Mouse (Mus musculus) right cerebral cortex, adult 18-20 months (tissue): ENCODE data around the gene Col4a3bp.

ENCODE experiments used
- DNase-seq: peaks from one replicate; pipeline ENCODE4 v3.0.0; 2022; ENCODE audit warnings: mixed read lengths

The Col4a3bp gene

DNA sequence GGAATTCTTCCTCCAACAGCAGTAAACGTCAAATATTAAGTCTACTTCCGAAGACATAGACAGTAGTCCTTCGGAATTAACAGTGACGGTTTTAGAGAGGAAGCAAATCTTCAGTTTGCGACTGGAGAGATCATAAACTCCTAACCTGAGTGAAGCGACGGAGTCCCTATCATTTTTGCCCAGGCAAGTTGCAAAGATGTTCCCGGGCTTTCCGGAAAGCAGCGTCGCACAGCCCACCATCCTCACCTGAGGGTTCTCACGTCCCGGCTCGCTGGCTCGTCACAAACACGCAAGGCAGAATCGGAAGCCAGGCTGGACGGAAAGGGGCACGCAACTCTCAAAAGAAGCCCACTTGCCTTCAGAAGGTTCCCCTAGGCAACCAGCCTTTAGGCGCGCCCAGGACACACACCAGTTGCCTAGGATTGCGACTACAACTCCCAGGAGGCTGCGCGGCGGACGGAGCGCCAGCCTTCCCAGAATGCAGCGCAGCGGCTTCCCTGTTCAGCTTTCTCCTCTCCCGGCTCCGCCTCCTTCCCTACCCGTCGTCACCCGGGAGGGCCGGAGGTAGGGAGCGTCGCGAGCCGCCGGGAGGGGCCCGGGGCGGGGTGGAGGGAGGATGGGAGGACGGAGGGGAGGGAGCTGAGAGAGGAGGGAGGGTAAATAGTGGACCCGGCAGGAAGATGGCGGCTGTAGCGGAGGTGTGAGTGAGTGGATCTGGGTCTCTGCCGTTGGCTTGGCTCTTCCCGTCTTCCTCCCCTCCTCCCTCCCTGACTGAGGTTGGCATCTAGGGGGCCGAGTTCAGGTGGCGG lies at the start of gene Col4a3bp, which contains the start of gene Polk:
TSS of gene Col4a3bp (plus strand) at position 538 of the 809 bp plus-strand sequence.
TSS of gene Polk (minus strand) at position 499 of the 809 bp plus-strand sequence.
- peak; percentile 98 for DNase-seq

GRCm38 (mm10) chr13:96496630-96497029 lies 45.8 kb upstream of the Col4a3bp start:
- no peak for DNase-seq

DNA sequence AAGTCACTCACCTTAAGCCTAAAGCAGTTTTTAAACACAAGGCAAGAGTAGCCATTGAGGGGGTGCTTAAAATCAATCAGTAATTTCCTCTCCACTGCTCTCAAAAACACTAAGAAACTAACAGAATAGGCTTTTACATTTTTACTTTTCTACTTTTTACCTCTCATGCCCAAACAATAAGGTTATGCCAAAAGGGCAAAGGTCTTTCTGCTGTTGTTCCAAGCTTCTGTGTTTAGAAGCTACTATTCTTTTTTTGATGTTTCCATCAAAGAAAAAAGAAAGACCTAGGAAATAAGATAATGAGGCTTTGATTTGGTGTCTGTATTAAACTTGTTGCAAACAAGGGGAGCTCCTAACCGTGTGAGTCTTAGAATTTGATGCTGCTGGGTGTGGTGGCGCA lies 42.5 kb upstream of the Col4a3bp start:
- DNase-seq, result no peak

DNA sequence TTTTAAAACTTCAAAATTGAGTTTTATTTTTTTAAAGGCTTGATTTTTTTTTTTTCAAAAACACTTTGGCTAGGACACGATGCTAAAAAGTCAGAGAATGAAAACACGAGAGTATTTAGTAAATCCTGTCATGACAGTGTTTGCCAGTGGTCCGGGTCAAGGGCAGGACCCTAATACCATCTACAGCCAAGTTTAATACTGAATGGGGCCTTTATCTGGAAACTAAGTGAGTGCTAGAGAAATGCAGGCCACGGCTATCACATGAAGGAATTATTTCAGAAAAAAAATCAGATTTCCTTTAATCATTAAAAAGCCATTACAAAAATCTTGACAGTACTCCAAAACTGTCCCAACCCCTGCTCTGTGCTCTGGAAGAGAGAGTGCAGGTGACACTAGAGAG lies 36.8 kb upstream of the Col4a3bp start:
- DNase-seq, result no peak

DNA sequence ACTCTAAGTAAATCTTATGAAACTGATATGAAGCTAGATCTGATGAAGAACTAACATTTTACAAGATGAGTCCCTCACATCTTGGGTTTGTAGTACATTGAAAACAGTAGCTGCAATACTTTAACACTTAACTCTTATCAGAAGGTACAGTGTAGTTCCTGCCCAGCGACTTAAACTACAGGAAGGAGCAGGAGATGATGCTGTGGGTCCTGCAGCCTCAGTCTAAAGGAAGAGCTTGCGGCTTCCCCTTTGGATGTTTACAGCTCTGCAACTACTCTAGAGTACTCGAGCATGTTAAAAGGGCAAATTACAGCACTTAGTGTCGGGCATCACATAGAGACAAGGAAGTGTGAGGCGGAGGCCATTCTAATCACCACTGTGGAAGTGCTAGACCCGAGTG lies 36.1 kb upstream of the Col4a3bp start:
- DNase-seq, result no peak

DNA sequence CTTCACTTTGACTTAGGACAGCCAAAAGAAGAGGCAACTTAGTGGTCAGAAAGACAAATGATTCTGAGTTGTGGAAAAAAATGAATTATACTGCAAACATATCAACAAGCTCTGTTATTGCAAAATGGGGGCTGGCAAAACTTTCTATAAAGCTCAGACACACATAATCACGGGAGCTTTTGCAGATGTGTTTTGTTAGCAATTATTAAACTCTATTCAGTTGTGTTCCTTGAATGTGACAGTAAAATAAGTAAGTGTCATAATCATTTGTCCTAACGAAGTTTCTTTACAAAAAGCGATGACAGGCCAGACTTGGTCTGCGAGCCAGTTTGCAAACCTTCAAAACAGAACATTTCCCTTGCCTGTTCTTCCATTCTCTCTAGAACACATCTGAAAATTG lies 34.9 kb upstream of the Col4a3bp start:
- DNase-seq, result no peak

- DNase-seq, result peak; percentile 28
Observed at GRCm38 (mm10) chr13:96510635-96511034, 31.8 kb upstream of the Col4a3bp start.

DNA sequence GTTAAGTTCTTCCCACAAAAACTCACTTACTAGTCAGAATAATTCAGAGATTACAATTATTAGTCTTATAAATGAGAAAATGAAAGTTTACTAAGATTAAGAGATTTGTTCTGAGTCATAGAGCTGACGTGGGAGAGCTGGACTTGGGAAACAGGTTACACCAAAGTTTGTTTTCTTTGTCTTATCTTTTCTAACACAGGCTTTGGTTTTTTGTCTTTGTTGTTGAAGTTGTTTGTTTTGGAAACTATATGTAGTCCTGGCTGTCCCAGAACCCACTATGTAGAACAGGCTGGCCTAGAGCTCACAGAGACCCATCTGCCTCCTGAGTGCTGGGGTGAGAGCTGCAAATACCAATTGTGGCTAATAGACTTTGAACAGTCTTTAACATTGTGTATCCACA lies 31.2 kb upstream of the Col4a3bp start:
- DNase-seq, result no peak

- no peak for DNase-seq
Observed at GRCm38 (mm10) chr13:96511893-96512292, 30.5 kb upstream of the Col4a3bp start.

- no peak for DNase-seq
Observed at GRCm38 (mm10) chr13:96514154-96514942, 28.1 kb upstream of the Col4a3bp start.

- DNase-seq, result no peak
Observed at GRCm38 (mm10) chr13:96516249-96516648, 26.2 kb upstream of the Col4a3bp start.

GRCm38 (mm10) chr13:96517335-96517734 lies 25.1 kb upstream of the Col4a3bp start:
- no peak for DNase-seq

- DNase-seq, result no peak
Observed at GRCm38 (mm10) chr13:96521294-96521693, 21.1 kb upstream of the Col4a3bp start.

DNA sequence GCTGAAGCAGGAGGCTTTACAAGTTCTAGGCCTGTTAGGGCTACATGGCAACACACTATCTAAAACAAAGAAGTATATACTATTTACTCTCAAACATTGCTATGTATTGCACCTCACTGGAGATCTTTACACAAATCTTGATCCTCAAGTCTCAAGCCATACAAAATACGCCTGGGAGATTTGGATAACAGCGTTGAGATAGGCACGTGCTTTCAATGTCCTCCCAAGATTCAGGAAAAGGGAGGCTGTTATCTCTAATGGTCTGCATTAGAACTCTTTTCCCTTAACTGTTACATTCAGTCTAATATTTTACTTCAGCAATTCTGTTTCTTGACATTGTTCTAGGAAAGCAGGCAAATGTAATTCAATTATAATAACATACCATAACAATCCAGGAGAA lies 15.4 kb upstream of the Col4a3bp start:
- DNase-seq, result no peak

- no peak for DNase-seq
Observed at GRCm38 (mm10) chr13:96527856-96528255, 14.6 kb upstream of the Col4a3bp start.

- no peak for DNase-seq
Observed at GRCm38 (mm10) chr13:96528776-96529175, 13.6 kb upstream of the Col4a3bp start.

DNA sequence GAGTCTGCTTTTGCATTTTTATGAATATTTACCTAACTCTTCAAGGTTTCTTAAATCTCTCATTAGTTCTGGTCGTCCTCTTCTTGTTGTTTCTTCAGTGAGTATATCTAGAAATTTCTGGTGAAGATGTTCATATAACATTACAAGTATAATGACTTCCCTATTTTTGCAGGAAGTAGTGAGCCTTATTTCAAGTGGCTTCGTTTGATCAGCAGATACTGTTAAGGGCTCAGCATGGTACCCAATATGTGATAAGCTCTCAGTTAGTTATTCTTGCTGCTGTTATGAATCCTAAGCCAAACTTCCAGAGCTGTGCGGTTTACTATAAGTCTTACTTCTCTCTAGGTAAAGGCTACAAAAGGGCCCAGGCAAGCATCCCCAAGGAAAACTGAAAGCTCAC lies 12.9 kb upstream of the Col4a3bp start:
- DNase-seq, result no peak

- no peak for DNase-seq
Observed at GRCm38 (mm10) chr13:96530064-96530463, 12.4 kb upstream of the Col4a3bp start.

GRCm38 (mm10) chr13:96532176-96532575 lies 10.2 kb upstream of the Col4a3bp start:
- no peak for DNase-seq

DNA sequence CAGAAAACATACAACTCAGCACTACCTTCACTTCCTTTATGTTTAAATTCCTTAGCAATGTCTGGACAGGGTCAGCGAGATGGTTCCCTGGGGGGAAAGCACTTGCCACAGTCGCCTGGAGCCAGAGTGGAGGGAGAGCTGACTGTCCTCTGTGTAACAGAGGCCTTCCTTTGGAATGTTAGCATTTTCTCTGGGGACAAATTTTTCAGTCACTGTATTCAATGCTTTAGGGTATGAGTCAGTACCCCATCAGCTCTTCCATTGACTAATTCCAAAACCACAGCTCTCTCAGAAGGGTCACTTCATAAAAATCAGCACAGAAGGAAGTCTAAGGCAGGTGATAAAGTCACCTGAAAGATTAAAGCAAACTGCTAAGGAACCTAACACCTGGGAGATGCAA lies 8.7 kb upstream of the Col4a3bp start:
- no peak for DNase-seq

GRCm38 (mm10) chr13:96536821-96537572 lies 5.4 kb upstream of the Col4a3bp start:
- no peak for DNase-seq

DNA sequence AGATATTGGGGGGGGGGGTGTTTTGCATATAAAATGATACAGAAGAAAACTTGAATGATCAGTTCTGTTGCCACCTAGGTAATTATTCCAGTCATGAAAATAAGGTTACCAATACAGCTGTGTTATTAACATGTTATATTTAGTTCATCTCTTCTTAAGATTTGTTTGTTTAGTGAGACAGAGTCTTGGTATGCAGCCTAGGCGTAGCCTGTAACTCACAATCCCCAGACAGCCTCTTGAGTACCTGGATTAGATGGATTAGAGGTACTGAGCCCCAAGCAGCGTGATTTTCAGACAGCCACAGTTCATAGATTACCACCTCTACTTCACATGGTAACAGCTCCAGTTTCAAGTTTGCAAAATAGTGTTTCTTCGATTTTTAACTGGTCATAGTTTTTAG lies 4.3 kb upstream of the Col4a3bp start:
- no peak for DNase-seq

DNA sequence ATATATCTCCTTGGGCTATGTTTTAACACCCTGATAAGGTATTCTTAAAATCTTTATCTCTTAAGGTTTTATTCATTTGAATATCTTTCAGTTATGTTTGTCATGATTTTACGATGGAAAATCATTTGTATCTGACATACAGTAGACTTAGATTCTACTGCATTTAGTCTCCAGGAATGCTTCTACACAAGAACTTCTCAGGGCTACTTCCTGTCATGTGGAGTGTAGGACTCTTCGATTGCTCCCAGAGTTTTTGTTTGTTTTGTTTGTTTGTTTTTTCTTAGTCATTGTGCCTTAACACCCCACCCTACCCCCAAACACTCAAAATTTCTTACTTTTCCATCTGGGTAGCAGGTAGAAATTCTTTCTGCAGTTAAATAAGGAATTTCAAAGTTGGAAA lies 1.0 kb upstream of the Col4a3bp start:
- DNase-seq, result no peak
